Mouse (Mus musculus) cerebellum, postnatal 25 days (tissue): ENCODE measurements around the gene Noa1.

ENCODE experiments used
- DNase-seq, 2 experiments: peaks; one replicate each; pipeline ENCODE4 v3.0.0; 2021; ENCODE audit warnings: mixed read lengths in 2 of 2

The Noa1 gene

DNA sequence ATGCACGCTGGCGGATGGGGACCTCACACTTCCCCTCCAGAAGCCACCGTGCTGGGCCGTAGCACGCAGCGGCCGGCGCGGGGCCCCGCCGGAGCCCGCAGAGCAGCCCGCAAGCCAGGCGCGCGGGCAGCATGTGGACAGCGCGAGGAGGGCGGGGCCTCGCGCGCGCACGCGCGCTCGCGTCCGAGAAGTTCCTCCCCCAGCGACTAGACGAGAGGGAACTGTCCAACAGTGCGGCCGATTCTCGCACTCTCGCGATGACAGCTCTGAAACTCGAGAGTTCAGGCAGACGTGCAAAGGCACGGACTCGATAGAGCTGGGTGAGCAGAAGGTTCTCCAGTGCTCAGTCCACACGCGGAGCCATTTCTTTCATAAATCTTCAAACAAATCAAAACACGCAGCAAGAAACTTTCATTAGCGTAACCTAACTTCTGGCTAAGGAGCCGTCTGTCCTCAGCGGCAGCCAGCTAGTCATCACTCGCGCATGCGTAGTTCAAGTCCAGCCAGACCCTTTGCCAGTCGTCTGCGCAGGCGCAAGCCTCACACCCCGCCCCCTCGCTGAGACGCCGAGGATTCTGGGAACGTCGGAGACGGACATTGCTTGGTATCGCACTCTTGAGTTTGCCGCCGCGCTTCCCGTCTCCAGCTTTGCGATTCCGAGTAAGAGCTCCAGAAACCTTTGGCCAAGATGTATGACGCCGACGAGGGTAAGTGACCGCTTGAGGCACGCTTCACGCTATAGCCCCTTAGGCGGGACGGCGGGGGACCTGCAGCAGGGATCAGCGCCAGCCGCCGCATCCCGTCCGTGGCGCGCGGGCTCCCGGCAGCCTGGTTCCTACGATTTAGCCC lies at the start of gene Noa1, which contains the start of gene Polr2b:
Noa1 (minus strand) TSS at position 161 of the 849 bp plus-strand sequence.
Polr2b (plus strand) TSS at position 224 of the 849 bp plus-strand sequence.
- peak; percentile 99 for DNase-seq

DNA sequence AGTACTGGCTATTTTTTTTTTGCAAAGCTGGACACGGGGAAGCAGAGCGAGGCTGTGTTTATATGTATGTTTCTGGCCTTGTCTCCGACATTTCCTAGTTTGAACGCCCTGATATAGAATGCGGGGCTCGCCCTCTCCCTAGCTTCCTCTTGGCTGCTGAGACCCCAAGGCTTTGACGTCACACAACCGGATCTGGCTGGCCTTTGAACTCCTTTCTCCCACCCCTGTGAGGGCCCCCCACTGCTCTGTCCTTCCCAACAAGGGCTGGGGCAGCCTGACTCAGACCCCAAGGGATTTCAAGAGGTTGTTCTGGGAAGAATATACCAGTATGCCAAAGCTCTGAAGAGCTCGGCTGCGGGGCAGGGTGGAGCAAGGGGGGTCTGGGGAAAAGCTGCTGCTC lies 48.5 kb upstream of the Noa1 start:
- DNase-seq: peak in 1 of 2 experiments; percentile 25

DNA sequence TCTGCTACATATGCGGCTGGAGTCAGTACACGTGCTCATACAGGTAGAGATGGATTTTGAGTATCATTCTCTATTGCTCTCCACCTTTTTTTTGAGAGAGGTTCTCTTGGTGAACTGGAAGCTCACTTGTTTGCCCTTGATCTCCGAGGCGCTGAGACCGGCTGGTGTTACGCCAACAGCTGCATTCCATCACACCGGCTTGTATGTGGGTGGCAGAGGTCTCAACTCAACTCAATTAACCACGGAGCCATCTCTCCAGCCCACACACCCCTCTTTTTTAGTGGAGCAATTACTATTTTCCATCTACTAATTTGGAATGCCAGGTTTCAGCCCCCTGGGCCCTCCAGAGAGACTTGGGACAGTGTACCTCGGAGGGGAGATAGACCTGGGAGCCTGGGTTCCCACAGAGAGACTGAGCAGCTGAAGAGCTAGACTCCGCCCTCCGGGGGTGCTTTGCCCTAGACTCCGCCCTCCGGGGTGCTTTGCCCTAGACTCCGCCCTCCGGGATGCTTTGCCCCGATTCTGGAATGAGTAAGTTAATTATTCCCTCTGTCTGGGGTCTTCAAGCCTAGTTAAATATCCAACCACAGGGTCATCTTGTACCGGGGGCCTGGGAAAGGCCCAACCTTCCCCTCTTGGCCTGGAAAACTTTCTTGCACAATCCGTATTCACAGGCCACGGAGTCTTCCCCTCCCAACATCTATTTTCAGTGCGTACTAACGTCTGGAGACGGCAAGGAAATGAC lies 47.7 kb upstream of the Noa1 start:
- DNase-seq: peak in 1 of 2 experiments; percentile 36

DNA sequence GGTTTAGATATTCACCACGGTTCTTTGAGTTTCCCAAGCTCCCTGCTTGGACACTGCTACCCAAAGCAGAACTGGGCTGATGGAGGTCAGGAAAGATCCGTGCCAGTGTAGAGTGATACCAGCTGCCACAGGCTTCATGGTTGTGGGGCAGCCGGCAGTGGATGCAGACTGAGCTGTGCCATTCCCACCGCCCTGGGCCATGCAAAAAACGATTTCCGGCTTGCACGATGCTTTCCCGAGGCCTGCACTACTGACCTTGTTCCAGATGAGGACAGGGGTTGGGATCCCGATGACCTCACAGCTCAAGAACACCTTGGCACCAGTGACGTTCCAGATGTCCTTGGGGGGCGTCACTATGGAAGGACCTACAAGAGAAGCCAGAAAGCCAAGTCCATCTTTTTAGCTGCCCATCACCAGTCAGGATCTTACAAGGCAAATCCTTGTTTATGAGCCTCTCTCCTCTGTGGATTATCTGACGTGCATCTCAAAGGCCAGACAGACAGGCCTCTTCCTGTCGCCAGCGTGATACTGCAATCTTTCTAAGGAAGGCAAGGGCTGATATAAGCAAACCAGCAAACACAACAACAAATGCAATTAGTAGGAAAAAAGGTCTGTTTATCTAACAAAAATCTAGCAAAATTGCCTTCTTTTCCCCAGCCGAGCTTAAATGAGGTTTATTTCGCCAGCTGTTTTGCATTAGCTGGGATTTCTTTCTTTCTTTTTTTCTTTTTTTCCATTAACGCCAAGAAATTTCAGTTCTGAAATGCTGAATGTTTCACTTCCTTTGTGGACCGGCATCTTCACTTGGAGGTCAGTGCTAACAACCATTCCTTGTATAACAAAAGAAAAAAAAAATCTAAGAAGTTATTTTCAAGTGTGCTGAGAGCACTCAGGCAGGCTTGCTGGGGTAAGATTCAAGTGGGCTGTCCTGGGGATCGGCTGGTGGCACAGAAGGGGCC lies 45.7 kb upstream of the Noa1 start:
- no peak for DNase-seq

DNA sequence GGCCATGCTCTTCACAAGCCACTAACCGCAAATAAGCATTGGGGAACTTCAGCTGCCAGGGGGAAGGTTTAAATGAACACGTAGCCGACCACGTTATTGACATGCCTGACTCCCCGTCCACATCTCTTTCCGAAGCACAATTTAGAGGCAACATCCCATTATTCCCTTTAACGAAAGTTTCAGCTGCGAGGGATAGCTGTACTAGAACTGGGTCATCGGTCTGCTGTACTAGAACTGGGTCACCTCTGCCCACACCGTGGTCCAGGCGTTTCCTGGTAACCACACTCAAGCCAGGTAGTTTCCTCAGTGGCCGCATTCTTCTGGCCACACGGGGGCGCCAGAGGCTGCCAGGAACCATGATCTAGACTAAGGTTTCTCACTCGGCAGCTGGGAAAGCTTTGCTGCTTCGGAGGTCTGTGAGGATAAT lies 44.5 kb upstream of the Noa1 start:
- DNase-seq: peak; percentile 86 to 90

DNA sequence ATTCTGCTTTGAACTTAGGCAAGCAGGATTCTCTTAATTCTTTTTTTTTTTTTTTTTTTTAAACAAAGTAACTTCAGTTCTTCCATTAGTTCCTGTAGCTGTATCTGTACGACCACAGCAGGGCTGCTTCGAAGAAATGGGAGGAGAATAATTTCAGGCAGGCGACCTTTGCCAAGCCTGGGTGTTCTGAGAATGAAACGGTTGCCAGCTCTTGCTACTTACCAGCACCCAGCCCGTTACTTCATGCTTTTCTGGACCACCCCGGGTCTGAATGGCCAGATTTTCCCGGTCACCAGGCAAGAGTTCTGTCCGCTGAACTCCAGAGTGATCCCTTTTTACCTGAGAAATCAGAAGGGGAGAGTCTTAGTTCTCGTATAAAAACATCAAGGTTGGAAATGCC lies 41.8 kb upstream of the Noa1 start:
- DNase-seq: no peak

DNA sequence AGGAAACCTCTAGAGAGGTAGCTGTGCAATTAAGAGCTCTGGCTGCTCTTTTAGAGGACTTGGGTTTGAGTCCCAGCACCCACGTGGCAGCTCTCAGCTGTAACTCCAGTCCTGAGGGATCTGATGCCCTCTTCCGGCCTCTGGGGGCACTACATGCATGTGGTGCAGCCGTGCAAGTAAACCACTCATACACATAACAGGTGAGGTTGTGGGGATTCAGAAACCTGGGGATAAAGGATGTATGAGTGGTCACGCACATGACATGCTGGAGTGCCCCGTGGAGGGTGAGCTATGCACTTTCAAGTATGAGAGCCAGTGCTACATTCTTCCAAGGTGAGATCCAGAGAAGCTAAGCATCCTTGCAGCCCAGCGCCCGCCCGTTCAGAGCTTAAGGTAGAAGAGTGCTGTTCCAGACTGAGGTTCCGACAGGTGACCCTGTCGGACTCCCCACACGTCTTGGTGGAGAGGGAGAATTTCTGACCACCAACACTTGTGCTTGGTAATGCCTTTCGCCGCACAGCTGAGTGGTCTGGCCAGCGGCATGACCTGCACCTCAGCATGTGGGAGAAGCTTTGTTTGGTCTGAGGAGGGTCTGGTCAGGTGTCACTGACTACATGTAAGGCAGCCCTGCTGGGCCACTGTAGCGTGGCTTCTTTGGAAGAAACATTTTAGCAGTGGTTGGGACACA lies 40.2 kb upstream of the Noa1 start:
- no peak for DNase-seq

DNA sequence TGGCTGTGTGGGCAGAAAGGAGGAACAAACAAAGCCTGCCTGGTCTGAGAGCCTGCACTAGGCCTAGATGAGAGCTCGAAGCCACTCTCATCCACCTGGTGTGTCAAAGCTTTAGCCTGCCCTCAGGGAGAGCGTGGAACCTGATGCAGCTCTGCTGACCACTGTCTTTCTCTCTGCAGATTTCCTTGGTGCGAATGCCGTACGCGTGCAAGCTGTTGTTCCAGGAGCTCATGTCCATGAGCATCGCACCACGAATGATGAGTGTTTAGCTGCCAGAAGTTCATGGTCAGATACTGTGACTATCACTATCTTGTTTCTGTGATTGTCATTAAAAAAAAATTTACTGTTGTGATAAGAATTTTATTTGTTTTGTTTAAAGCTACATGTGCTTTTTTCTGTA lies 39.0 kb upstream of the Noa1 start:
- no peak for DNase-seq

DNA sequence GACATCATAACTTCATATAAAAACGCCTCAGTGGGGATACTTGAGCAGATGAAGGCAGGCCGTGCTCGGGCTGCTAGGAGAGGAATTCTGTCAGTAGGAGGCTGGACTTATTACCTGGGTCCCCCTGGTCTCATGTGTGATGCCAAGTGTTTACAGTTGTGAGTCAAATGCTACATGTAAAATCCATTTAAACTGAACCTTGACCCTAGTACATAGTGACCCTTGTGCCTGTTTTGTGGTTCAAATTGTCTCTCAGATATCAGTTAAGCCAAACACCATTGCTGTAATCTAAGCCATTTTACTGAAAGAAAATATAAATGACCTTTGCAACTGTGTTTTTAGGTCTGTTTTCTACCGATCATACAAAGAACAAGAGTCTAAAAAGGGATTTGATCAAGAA lies 30.1 kb upstream of the Noa1 start:
- no peak for DNase-seq

DNA sequence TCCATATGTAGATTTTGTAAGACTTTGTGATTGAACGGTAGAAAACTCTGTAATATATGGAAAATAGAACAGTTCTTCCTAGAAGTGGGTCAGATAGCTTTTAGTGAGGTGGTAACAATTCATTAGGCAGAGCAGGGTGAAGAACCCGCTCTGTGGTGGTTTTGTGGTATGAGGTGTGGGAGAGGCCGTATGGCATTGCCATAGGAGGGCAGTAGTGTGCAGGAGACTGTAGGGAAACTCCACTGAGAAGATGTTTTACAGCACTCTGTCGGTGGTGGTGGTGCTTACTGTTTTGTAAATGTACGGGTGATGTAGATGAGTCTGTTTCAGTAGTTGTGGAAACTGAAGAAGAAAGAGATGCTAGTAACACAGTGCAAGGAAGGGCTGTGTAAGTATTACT lies 20.3 kb upstream of the Noa1 start:
- no peak for DNase-seq

DNA sequence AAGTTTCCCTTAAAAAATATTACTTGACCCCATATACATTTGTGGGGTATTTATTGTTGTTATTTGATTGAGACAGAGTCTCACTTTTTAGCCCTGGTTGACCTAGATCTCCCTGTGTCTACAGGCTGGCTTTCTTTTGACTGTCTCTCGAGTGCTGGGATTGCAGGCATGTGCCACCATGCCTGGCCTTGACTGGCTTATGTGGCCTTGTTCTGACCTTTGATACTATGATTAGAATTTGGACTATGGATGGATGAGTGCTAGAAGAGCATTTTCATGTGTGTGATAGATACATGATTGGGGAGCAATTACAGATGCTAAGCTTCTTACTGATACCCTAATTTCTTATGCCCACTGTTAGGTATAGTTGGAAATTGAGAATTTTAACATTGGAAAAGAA lies 15.1 kb upstream of the Noa1 start:
- DNase-seq: no peak

DNA sequence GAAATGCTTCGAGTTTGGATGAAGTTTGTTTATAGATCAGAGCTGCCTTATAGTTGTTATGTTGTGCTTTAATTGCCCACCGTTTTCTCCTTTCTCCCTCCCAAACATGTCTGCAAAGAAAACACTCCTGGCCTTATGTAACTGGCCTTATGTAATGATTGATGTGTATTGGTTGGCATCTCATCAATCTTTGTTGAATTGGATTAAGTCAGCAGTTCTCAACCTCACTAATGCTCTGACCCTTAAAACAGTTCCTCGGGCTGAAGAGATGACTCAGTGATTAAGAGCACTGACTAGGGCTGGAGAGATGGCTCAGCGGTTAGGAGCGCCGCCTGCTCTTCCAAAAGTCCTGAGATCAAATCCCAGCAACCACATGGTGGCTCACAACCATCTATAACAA lies 5.1 kb upstream of the Noa1 start:
- no peak for DNase-seq

DNA sequence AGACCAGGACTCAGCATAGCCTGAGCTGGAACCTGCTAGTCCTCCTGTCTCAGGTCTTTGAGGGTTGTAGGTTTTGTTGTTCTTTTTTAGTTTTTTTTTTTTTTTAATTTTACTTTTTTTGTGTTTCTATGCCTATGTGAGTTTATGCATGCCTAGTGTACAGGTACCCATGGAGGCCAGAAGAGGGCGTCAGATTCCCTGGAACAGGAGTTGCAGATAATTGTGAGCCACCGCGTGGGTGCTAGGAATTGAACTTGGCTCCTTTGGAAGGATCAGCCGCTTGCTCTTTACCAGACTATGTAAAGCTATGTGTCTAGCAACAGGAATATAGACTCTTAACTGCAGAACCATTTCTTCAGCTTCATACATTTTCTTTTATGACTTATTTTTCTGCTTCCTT lies 4.3 kb upstream of the Noa1 start:
- no peak for DNase-seq

DNA sequence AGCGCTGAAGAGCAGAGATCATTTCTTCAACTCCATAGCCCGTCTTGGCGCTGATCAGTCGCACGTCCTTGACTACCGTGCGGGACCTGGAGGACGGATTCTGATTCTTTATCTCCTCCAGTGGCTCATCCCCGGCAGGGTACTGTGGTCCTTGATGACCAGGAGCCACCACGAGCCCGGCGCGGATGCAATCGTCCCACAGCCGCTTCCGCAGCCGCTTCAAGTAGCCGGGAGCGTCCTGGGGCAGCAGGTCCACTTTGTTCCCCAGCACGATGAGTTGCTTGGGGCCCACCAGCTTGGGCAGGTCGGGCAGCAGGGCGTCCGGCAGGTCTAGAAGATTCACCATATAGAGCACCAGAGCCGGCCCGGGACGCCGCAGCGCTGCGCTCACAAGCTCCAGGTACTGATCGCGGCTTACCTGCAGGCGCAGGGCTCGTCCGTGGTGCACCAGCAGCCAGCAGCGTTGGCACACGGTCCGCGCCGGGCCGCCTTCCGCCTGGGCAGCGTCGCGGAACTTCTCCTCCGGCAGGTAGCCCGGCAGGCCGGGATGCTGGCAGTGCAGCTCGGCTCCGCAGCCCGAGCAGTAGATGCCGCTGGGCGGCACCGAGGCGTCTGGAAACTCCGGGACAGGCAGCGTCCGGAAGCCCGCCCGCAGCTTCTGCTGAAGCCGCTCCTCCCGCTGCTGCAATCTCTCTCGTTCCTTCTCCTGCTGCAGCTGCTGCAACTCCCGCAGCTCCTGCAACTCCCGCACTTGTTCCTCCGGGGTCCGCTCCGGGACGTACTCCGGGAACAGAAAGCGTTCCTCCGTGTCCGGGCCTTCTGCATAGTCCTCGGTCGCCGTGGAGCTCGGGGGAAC lies 605 bp downstream of the Noa1 start:
- peak in 1 of 2 experiments; percentile 70 for DNase-seq

DNA sequence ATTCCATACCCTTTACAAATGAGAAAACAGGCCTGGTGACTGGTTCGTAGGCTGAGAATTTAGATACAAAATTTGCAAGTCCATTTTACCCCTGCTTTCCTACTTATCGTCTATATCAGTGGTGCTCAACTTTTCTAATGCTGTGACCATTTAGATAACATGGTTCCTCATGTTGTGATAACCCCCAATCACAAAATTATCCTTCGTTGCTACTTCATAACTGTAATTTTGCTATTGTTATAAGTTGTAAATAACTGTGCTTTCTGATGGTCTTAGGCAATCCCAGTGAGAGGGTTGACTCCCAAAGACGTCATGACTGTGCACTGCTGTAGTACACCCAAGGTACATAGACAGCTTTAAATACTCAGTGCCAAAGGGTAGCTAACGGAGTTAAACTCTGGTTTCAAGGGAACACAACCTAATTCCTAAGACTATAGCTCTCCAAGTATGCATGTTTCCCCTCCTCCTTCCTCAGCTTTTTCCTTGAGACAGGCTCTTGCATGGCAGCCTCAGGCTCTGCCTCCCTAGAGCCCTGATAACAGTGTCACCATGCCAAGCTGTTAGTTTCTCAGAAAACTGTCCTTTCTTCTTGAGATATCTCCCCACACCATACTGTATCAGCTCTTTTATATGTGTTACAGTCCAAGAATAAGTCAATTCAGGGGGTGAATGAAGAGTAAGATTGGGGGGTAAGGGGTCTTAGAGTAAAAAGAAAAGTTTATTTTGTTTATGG lies 1.9 kb downstream of the Noa1 start:
- no peak for DNase-seq

DNA sequence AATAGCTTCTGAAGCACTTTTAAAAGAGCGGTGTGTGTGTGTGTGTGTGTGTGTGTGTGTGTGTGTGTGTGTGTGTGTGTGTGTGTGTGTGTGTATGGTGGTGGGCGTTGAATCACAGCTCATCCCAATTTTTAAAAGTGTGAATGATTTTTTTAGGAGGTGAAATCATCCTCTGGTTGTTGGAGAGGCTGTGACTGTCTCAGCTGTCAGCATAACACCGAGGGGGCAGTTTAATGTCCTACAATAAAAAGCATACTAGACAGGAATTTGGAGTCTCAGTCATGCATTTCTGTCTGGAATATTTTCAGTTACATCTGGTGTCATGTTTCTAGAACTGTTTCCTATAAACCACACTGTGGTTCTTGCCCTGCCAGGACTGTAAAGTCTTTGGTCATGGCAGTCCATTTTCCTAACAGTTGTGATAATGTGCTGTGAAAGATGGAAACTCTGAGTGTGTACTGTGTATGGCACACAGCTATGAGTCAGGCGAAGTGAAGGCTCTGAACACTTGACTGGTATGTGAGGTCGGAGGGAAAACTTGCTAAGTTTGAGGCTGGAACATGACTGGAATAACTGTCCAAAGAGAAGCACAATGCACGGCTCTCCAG lies 8.5 kb downstream of the Noa1 start:
- no peak for DNase-seq

DNA sequence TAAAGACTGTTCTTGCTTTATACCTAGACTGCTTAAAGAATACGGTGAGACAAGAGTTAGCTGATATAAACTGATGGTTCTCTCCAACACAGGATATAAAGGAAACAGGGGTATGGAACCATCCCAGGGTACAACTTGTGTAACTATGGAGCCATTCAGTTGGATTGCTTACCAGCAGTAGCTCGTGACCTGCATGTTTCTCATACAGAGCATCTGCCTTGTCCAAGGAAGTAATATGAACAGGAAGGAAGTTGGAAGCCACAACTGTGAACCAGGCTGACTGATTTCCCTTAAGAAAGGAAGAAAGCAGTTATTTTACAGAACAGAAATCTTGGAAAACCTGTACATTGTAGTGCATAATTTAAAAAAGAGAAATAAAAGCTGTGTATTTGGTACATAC lies 10.4 kb downstream of the Noa1 start:
- DNase-seq: no peak

DNA sequence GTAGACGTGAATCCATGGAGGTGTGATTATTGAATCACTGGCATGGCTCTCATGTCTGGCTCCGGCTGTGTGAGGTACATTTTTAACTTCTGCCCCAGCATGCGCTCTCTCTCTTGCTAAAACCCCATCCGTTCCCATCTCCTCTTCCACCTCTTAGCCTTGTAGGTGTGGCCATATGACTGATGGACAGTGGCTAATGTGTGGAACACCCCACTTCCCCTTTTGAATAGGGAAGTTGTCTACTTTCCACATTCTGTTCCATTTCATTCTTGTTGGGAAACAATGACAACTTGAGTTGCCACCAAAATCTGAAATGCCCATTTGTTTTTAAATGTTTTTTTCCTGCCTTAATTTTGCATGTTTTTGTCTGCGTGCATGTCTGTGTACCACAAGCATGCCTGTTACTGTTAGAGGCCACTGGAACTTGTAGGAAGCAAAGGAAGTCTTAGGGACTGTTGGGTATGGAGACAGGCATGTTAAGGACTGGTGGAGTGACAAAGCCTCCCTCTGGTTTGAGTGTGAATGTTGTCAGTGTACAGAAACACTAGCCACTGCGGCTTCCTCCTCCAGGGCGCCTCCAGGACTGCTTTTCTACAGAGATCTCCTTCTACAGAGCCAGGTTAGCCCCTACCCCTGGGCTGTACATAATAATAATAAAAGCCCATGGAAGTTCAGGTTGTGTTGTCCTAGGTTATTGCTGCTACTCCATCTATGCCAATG lies 16.9 kb downstream of the Noa1 start:
- no peak for DNase-seq

DNA sequence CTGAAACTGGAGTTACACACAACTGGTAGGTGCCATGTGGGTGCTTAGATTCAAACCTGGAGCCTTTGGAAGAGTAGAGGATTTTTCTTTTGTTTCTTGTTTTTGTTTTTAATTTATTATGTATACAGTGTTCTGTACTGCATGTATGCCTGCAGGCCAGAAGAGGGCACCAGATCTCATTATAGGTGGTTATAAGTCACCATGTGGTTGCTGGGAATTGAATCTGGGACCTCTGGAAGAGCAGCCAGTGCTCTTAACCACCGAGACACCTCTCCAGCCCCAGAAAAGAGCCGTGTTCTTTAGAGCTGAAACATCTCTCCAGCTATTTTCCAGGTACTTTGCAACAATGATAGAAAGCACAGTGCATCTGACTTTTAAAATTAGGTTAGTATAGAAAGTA lies 19.3 kb downstream of the Noa1 start:
- no peak for DNase-seq
